Mouse (Mus musculus) cerebellum, postnatal 4 days (tissue): ENCODE data around the gene Tnnt3.
A peak's percentile ranks its signal among the peaks of the same experiment; 100 is the strongest.

ENCODE experiments used
- DNase-seq, 2 experiments: peaks; one replicate each; pipeline ENCODE4 v3.0.0; 2022; ENCODE audit warnings: low spot score in 2 of 2, mixed read lengths in 1 of 2

The Tnnt3 gene

GRCm38 (mm10) chr7:142542771-142543303 lies 44.2 kb downstream of the Tnnt3 start:
- DNase-seq: no peak

GRCm38 (mm10) chr7:142545967-142546366 lies 47.3 kb downstream of the Tnnt3 start:
- no peak for DNase-seq

- DNase-seq: no peak
Measured at GRCm38 (mm10) chr7:142547874-142548273, 49.2 kb downstream of the Tnnt3 start.

- no peak for DNase-seq
Measured at GRCm38 (mm10) chr7:142548706-142549105, 50.1 kb downstream of the Tnnt3 start.

- DNase-seq: peak; percentile 40 to 64
Measured at GRCm38 (mm10) chr7:142549941-142550763, 51.5 kb downstream of the Tnnt3 start.

- no peak for DNase-seq
Measured at GRCm38 (mm10) chr7:142550935-142551373, 52.3 kb downstream of the Tnnt3 start.

- DNase-seq: no peak
Measured at GRCm38 (mm10) chr7:142551691-142552090, 53.1 kb downstream of the Tnnt3 start.

GRCm38 (mm10) chr7:142552591-142553416 lies 54.2 kb downstream of the Tnnt3 start:
- no peak for DNase-seq

- no peak for DNase-seq
Measured at GRCm38 (mm10) chr7:142553417-142554335, 55.0 kb downstream of the Tnnt3 start.

- DNase-seq: no peak
Measured at GRCm38 (mm10) chr7:142554625-142555024, 56.0 kb downstream of the Tnnt3 start.

- DNase-seq: no peak
Measured at GRCm38 (mm10) chr7:142555366-142556088, 56.9 kb downstream of the Tnnt3 start.

- no peak for DNase-seq
Measured at GRCm38 (mm10) chr7:142556089-142556476, 57.4 kb downstream of the Tnnt3 start.

GRCm38 (mm10) chr7:142557696-142558095 lies 59.1 kb downstream of the Tnnt3 start:
- no peak for DNase-seq

- no peak for DNase-seq
Measured at GRCm38 (mm10) chr7:142558511-142559146, 60.0 kb downstream of the Tnnt3 start.

GRCm38 (mm10) chr7:142559651-142560175 lies 61.1 kb downstream of the Tnnt3 start:
- no peak for DNase-seq

GRCm38 (mm10) chr7:142560942-142561855 lies 62.6 kb downstream of the Tnnt3 start:
- no peak for DNase-seq

- peak in 1 of 2 experiments; percentile 37 for DNase-seq
Measured at GRCm38 (mm10) chr7:142561856-142562404, 63.3 kb downstream of the Tnnt3 start.

- DNase-seq: peak in 1 of 2 experiments; percentile 35
Measured at GRCm38 (mm10) chr7:142563168-142563567, 64.5 kb downstream of the Tnnt3 start.
